Mouse (Mus musculus) testis, adult 10 weeks (tissue): ENCODE measurements around the gene Gm14139. TPM values are rescaled to one million over a fixed set of nuclear protein-coding genes. Genes with fewer than 3 reads are reported as not detected.

Experiments
- polyA plus RNA-seq: library from polyadenylated mRNA; stranded (reverse); fragments of 350-450 nt; fragmentation: Illumina TruSeq; extraction: RNeasy Lipid Tissue Mini Kit (QIAGEN cat#74804); gene quantifications from one replicate; pipeline ENCODE4 v1.2.3, GENCODE M21; 2014; ENCODE audit warnings: low read depth, low replicate concordance

Gene Gm14139
- 3.9 TPM for polyA plus RNA-seq

GRCm38 (mm10) chr2:150181570-150181999, at the start of gene Gm14139:
Gene Gm14139, plus strand, starts transcription at chr2:150181755.

DNA sequence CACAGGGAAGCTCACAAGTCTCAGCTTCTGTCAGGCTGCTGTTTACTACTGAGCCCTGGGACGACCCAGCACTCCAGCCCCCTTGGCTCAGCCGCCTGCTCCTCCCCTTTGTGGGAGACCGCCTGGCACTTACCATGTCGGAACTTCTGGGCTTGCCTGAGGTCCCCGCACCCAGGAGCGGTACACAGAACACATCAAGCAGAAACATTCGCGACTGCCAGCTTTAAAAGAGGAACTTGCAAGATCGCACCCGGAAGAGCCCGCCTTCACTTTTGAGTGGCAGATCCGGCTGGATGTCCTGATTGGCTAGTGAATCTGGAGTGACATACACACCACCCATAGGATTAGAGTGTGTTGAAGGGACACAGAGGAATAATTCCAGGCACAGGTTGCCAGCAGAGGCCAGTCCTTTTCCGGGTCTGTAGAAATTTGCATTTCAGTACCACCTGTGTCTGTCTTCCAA, 45.1 kb upstream of the Gm14139 start, which contains the start of gene Zfp120:
Zfp120 (minus strand) TSS at position 274 of the 463 bp plus-strand sequence.

GRCm38 (mm10) chr2:150179579-150179978, 2.0 kb upstream of the Gm14139 start, which contains the start of gene Gm10770:
Gene Gm10770, minus strand, starts transcription at chr2:150179679.

GRCm38 (mm10) chr2:150217600-150218362, 36.2 kb downstream of the Gm14139 start, which contains the start of gene Zfp937:
Gene Zfp937, plus strand, starts transcription at chr2:150218073.

Other genes starting within 250 kb of the Gm14139 start
- gene Zfp120, start 45.0 kb upstream of the Gm14139 start, polyA plus RNA-seq = 6.0 TPM
- gene Gm10770, start 2.1 kb upstream of the Gm14139 start, polyA plus RNA-seq = 0.80 TPM
- gene Zfp937, start 36.3 kb downstream of the Gm14139 start, polyA plus RNA-seq = 4.5 TPM
- gene Gm21994, start 73.8 kb downstream of the Gm14139 start, polyA plus RNA-seq = 9.4 TPM
- 1.0 TPM for gene Gm14124, start 75.8 kb downstream of the Gm14139 start, polyA plus RNA-seq
- 3.5 TPM for gene Gm10130, start 141.9 kb downstream of the Gm14139 start, polyA plus RNA-seq
- 6.5 TPM for gene 3300002I08Rik, start 181.0 kb downstream of the Gm14139 start, polyA plus RNA-seq